Mouse (Mus musculus) liver, embryonic 15.5 days (tissue): ENCODE data around the gene Etl4. TPM values are rescaled to one million over a fixed set of nuclear protein-coding genes. Genes with fewer than 3 reads are reported as not detected.
"Not testable (repeated sequence)": the region's sequence is repeated elsewhere in the genome, so short reads cannot be mapped to it uniquely, and the experiment has no call there.

ENCODE experiments used
- ATAC-seq: fragments of 200-750 bp; cut with Nextera tagmentation; 2 replicates; pipeline ENCODE4 v1.8.0; 2017; ENCODE audit warnings: moderate number of reproducible peaks, mild to moderate bottlenecking, moderate library complexity; ENCODE audit not compliant: insufficient read depth
- H3K27ac ChIP-seq: fragments of 300-500 bp; sonication (generic); replicated peaks from 2 replicates; pipeline ENCODE4 v1.5.1; 2015; ENCODE audit warnings: mild to moderate bottlenecking, inconsistent platforms
- H3K27me3 ChIP-seq: fragments of 300-500 bp; sonication (generic); 2 replicates; pipeline ENCODE4 v1.6.1; 2015; ENCODE audit warnings: mild to moderate bottlenecking, inconsistent platforms
- H3K36me3 ChIP-seq: fragments of 300-500 bp; sonication (generic); replicated peaks from 2 replicates; pipeline ENCODE4 v1.6.1; 2015; ENCODE audit warnings: moderate library complexity, mild to moderate bottlenecking, inconsistent platforms
- H3K4me1 ChIP-seq: fragments of 300-500 bp; sonication (generic); replicated peaks from 2 replicates; pipeline ENCODE4 v1.6.1; 2015; ENCODE audit warnings: inconsistent platforms
- H3K4me2 ChIP-seq: fragments of 300-500 bp; sonication (generic); 2 replicates; pipeline ENCODE4 v1.6.1; 2015; ENCODE audit warnings: moderate library complexity, mild to moderate bottlenecking, inconsistent platforms
- H3K4me3 ChIP-seq: fragments of 300-500 bp; sonication (generic); replicated peaks from 2 replicates; pipeline ENCODE4 v1.5.1; 2015; ENCODE audit warnings: mild to moderate bottlenecking, inconsistent platforms
- H3K9ac ChIP-seq: fragments of 300-500 bp; sonication (generic); 2 replicates; pipeline ENCODE4 v1.6.1; 2015; ENCODE audit warnings: moderate library complexity, mild to moderate bottlenecking, inconsistent platforms
- H3K9me3 ChIP-seq: fragments of 300-500 bp; sonication (generic); replicated peaks from 2 replicates; pipeline ENCODE4 v1.6.1; 2016; ENCODE audit warnings: inconsistent platforms
- WGBS: fragments of 180-500 bp; shearing (Covaris S2); methylation state at CpG from one replicate; pipeline ENCODE4 v1.1.7; 2015; ENCODE audit warnings: mixed read lengths; ENCODE audit not compliant: insufficient replicate concordance; 5-methylcytosine and 5-hydroxymethylcytosine counted together
- polyA plus RNA-seq: library from polyadenylated mRNA; unstranded; fragments of >200 nt; fragmentation: Nextera tagmentation; extraction: Ambion mirVana; gene quantifications from 2 replicates; pipeline ENCODE4 v1.2.1, GENCODE M21; 2015

Gene Etl4
- polyA plus RNA-seq, 1 experiment from 2014 or later, result 2.5 TPM

DNA sequence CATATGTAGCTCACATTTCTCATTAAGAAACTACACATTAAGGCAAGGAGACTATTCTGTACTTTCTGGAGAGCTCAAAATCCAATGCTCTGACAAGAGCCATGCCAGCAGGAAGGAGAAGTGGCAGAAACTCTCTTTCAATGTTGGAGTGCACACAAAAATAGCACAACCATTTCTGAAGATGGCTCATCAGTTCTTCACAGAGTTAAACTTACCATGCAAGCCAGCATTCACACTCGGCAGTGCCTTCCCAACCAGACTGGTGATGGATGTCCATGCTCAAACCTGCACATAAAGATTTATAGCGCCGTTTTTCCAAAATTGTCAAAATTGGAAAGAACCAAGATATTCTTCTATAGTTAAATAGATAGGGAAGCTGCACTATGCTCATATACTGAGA lies 392.9 kb downstream of the Etl4 start:
- Histone ChIP-seq H3K9ac (no peak overlapping the region), H3K4me1 (no peaks in the 10 kb centered on the region), H3K36me3 (no peaks in the 10 kb centered on the region), H3K4me2 (no peak overlapping the region), H3K27me3 (no peaks in the 10 kb centered on the region), H3K27ac (no peak overlapping the region), H3K4me3 (no peak overlapping the region), H3K9me3 (no peaks in the 10 kb centered on the region)
- WGBS, result 70% methylated on average over 3 of the region's 3 CpGs
- no peak for ATAC-seq

DNA sequence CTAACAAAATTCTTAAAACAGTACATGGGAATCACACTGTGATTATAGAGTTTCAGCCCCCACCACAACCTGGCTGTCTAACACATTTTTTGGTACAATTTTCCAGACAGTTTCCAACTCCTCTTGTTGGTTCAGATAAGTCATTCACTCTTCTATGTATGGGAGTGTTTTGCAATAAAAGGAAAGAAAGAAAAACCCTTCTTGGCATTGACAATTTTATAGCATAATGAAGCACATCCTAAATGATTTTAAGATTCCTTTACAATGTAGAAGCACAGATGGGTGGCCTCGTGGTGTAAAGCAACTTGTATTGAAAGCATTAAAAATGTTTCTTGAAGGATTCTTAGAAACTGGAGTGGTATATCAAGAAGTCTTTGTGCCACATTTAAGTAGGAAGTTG lies 415.4 kb downstream of the Etl4 start:
- Histone ChIP-seq H3K27me3 (no peaks in the 10 kb centered on the region), H3K9ac (no peak overlapping the region), H3K36me3 (no peaks in the 10 kb centered on the region), H3K9me3 (no peaks in the 10 kb centered on the region), H3K4me2 (no peak overlapping the region), H3K4me3 (no peak overlapping the region), H3K4me1 (no peaks in the 10 kb centered on the region), H3K27ac (no peak overlapping the region)
- ATAC-seq, result no peak
- 48% methylated on average over 1 of the region's 1 CpGs for WGBS

DNA sequence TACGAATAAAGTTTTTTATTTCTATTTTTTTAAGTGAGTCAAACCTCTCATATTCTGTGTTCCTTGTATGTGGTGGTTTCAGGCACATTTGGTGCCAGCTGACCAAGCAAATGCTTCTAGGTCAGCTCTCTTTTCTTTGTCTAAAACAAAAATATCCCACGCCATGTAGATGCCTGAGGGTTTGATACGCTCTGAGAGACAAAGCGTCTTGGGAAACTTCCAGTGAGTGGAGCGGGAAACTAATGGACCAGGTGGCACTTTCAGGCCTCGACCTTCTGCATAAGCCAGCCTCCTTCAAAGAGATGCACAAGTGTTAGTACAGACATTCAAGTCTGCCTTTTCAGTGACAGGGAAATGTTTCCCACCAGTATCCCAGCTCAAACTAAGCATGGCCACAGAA lies 426.6 kb downstream of the Etl4 start:
- Histone ChIP-seq H3K4me1 (no peaks in the 10 kb centered on the region), H3K27me3 (no peaks in the 10 kb centered on the region), H3K9me3 (no peaks in the 10 kb centered on the region), H3K27ac (no peak overlapping the region), H3K4me3 (no peak overlapping the region), H3K36me3 (no peaks in the 10 kb centered on the region), H3K4me2 (no peak overlapping the region), H3K9ac (no peak overlapping the region)
- 79% methylated on average over 6 of the region's 6 CpGs for WGBS
- no peak for ATAC-seq

- no peak for ATAC-seq
- H3K27ac ChIP-seq, result no peak overlapping the region
- H3K9me3 ChIP-seq, result no peaks in the 10 kb centered on the region
- H3K9ac ChIP-seq, result no peak overlapping the region
- H3K4me2 ChIP-seq, result no peak overlapping the region
- 50% methylated on average over 7 of the region's 7 CpGs for WGBS
- H3K4me1 ChIP-seq, result no peaks in the 10 kb centered on the region
- H3K4me3 ChIP-seq, result no peak overlapping the region
- no peaks in the 10 kb centered on the region for H3K36me3 ChIP-seq
- H3K27me3 ChIP-seq, result no peaks in the 10 kb centered on the region
These were observed 429.6 kb downstream of the Etl4 start for GRCm38 (mm10) chr2:20339016-20339734.

- H3K4me2 ChIP-seq, result no peak overlapping the region
- no peak for ATAC-seq
- H3K27ac ChIP-seq, result no peak overlapping the region
- no peaks in the 10 kb centered on the region for H3K9me3 ChIP-seq
- no peaks in the 10 kb centered on the region for H3K27me3 ChIP-seq
- no peak overlapping the region for H3K4me3 ChIP-seq
- 20% methylated on average over 12 of the region's 12 CpGs for WGBS
- H3K9ac ChIP-seq, result no peak overlapping the region
- no peaks in the 10 kb centered on the region for H3K36me3 ChIP-seq
- H3K4me1 ChIP-seq, result no peaks in the 10 kb centered on the region
These were observed 430.3 kb downstream of the Etl4 start for GRCm38 (mm10) chr2:20339919-20340318.

- WGBS, result 54% methylated on average over 3 of the region's 3 CpGs
- H3K4me2 ChIP-seq, result no peak overlapping the region
- no peaks in the 10 kb centered on the region for H3K4me1 ChIP-seq
- no peaks in the 10 kb centered on the region for H3K27me3 ChIP-seq
- H3K27ac ChIP-seq, result no peak overlapping the region
- no peak overlapping the region for H3K4me3 ChIP-seq
- H3K36me3 ChIP-seq, result no peaks in the 10 kb centered on the region
- no peak for ATAC-seq
- H3K9ac ChIP-seq, result no peak overlapping the region
- H3K9me3 ChIP-seq, result no peaks in the 10 kb centered on the region
These were observed 437.3 kb downstream of the Etl4 start for GRCm38 (mm10) chr2:20346873-20347272.

DNA sequence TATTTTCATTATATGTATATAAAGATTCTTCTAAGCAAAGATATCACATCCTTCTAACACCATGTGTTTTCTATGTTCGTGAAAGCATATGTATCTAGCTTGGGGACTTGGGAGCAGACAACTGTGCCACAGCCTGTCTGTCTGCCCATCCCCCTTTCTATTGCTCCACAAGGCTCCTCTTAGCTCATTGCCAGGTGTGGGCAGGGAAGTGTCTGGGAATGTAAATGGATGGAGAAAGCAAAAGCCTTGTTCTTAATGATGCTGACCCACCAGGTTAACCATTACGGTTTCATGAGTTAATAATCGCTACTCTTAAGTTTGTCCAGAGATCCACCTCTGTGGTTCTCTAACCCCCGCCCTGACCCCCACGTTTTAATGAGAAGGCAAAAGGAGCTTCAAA lies 439.7 kb downstream of the Etl4 start:
- H3K4me2 ChIP-seq, result no peak overlapping the region
- no peak overlapping the region for H3K27ac ChIP-seq
- no peak overlapping the region for H3K4me3 ChIP-seq
- no peaks in the 10 kb centered on the region for H3K36me3 ChIP-seq
- no peak for ATAC-seq
- H3K9ac ChIP-seq, result no peak overlapping the region
- no peaks in the 10 kb centered on the region for H3K27me3 ChIP-seq
- H3K4me1 ChIP-seq, result no peaks in the 10 kb centered on the region
- no peaks in the 10 kb centered on the region for H3K9me3 ChIP-seq
- 68% methylated on average over 5 of the region's 5 CpGs for WGBS

DNA sequence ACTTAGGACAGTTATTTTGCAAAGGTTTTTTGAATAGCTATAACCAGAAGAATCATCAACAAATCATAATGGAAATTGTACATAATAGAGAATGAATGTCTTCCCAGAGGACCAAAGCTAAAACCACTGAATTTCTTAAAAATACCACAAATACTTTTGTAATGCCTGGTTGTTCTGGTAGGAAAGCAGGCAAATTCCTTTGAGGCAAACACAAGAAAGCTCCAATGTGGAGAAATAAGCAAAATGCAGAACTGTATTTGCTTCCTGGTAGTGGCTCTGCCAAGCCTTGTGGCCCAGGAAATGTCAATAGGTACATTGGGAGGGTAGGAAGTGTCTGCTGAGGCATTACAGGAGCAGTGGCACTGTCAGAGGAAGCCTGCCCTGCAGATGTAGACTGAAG lies 443.2 kb downstream of the Etl4 start:
- H3K4me3 ChIP-seq, result no peak overlapping the region
- H3K9me3 ChIP-seq, result no peaks in the 10 kb centered on the region
- no peak overlapping the region for H3K9ac ChIP-seq
- no peak for ATAC-seq
- H3K4me1 ChIP-seq, result no peaks in the 10 kb centered on the region
- no peak overlapping the region for H3K27ac ChIP-seq
- no peaks in the 10 kb centered on the region for H3K36me3 ChIP-seq
- H3K27me3 ChIP-seq, result no peaks in the 10 kb centered on the region
- no peak overlapping the region for H3K4me2 ChIP-seq

DNA sequence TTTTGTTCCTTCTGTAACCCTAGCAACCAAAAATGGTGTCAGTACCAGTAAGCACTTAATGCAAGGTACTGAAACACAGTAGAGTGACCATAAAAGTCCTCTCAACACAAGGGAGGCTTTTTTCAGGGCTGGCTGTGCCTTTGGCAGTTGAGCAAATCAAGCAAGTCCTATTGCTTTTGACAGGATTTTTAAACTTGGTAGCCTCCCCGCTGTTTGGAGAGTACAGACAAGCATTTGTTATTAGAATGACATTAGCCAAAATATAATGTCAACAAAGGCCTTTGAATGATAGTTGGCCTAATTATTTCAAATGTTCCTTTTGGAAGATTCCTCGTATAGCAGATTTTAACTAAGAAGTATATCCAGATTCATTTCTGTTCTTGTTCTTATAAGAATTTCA lies 467.4 kb downstream of the Etl4 start:
- Histone ChIP-seq H3K4me2 (no peak overlapping the region), H3K27ac (no peak overlapping the region), H3K4me3 (no peak overlapping the region), H3K27me3 (no peaks in the 10 kb centered on the region), H3K9me3 (no peaks in the 10 kb centered on the region), H3K4me1 (no peaks in the 10 kb centered on the region), H3K9ac (no peak overlapping the region), H3K36me3 (no peaks in the 10 kb centered on the region)
- WGBS, result 56% methylated on average over 2 of the region's 2 CpGs
- ATAC-seq, result no peak

DNA sequence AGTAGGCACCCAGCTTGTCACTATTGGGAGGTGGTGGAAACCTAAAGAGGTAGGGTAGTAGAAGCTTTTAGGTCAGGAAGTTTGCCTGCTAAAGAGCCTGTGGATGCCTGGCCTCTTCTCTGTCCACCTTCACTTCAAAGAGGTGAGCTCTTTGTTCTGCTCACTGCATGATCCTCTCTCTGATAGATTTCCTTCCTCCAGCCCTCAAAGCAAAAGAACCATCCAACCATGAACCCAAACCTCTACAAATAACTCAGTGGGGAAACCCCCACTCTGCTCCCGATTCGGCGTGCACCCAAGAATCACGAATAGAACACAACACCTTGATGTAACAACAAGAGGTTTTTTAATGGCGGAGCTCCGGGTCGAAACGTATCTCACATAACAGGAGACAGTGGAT lies 471.3 kb downstream of the Etl4 start:
- WGBS, result 89% methylated on average over 6 of the region's 8 CpGs
- not testable (repeated sequence) for H3K27me3 ChIP-seq, H3K9me3 ChIP-seq, H3K4me1 ChIP-seq, H3K9ac ChIP-seq, H3K4me3 ChIP-seq, H3K36me3 ChIP-seq, H3K27ac ChIP-seq, H3K4me2 ChIP-seq, ATAC-seq

DNA sequence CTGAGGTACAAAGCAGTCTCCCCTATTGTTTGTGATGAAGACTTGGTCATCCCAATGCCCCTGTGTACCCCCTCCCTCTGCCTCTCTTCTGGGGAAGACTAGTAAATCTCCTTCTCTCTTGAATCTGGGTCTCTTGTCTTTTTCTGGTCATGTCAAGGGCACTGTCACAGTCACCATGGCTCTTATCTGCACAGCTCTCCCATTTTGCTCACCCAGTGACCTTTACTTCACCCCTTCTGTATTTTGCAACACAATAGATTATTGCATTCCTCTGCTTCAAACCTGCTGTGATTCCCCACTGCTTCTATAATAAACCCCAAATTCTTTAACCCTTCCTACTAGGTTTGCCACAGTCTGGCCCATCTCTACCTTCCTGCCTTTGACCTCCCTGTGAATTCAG lies 484.5 kb downstream of the Etl4 start:
- no peaks in the 10 kb centered on the region for H3K4me1 ChIP-seq
- no peak overlapping the region for H3K4me3 ChIP-seq
- no peak overlapping the region for H3K4me2 ChIP-seq
- H3K27ac ChIP-seq, result no peak overlapping the region
- H3K9me3 ChIP-seq, result no peaks in the 10 kb centered on the region
- no peaks in the 10 kb centered on the region for H3K27me3 ChIP-seq
- no peak for ATAC-seq
- H3K9ac ChIP-seq, result no peak overlapping the region
- no peaks in the 10 kb centered on the region for H3K36me3 ChIP-seq

- no peak for ATAC-seq
- Histone ChIP-seq H3K9ac (no peak overlapping the region), H3K27ac (no peak overlapping the region), H3K9me3 (no peaks in the 10 kb centered on the region), H3K4me2 (no peak overlapping the region), H3K27me3 (no peaks in the 10 kb centered on the region), H3K36me3 (no peaks in the 10 kb centered on the region), H3K4me3 (no peak overlapping the region), H3K4me1 (no peaks in the 10 kb centered on the region)
- 67% methylated on average over 6 of the region's 6 CpGs for WGBS
These were observed 487.4 kb downstream of the Etl4 start for GRCm38 (mm10) chr2:20396978-20397377.
